In genomic region chr2:125660537-125661130, GRCm38 (mm10) we compare ENCODE assay signal across 8 mouse cellular contexts. TPM values are rescaled to one million over a fixed set of nuclear protein-coding genes. Genes with fewer than 3 reads are reported as not detected.
DNase-seq lines count a peak whose midpoint lies in the region; ATAC-seq and TF ChIP-seq lines count a peak whose summit lies in the region.

No protein-coding gene starts in this region.

- WGBS in hindbrain, embryonic 15.5 days, result 45% methylated on average over 20 of the region's 20 CpGs
- 46% methylated on average over 20 of the region's 20 CpGs for WGBS in midbrain, embryonic 13.5 days

- DNase-seq in adrenal gland, postnatal 10 days, result peak; percentile 47
- DNase-seq in adrenal gland, postnatal 4 days (ENCODE audit: low spot score in 2 of 2), result no peak
- DNase-seq in retina, embryonic 14.5 days (ENCODE audit: low spot score), result peak; percentile 17
- no peak for DNase-seq in retina, postnatal 1 day
- DNase-seq in right cerebral cortex, postnatal 36 days (ENCODE audit: low spot score in 2 of 2), result no peak
- no peak for DNase-seq in left cerebral cortex, adult 2 months (ENCODE audit: extremely low spot score in 1 of 2, low spot score in 2 of 2)

- no peaks in the 10 kb centered on the region for H3K9me3 ChIP-seq in hindbrain, embryonic 15.5 days
- no peaks in the 10 kb centered on the region for H3K9me3 ChIP-seq in midbrain, embryonic 13.5 days

- no peak for TF ChIP-seq CTCF in left cerebral cortex, adult 2 months (IDR thresholded peaks at IDR 0.05)

- no peaks in the 10 kb centered on the region for H3K27me3 ChIP-seq in hindbrain, embryonic 15.5 days
- peaks cover 3% of the 10 kb centered on the region; the same call in 1 of the 2 replicates for H3K27me3 ChIP-seq in midbrain, embryonic 13.5 days

- H3K4me1 ChIP-seq in hindbrain, embryonic 15.5 days (replicated peaks), result peaks cover 10% of the 10 kb centered on the region
- peaks cover 7% of the 10 kb centered on the region for H3K4me1 ChIP-seq in midbrain, embryonic 13.5 days (replicated peaks)

- H3K9ac ChIP-seq in hindbrain, embryonic 15.5 days, result peak overlapping the region; percentile 8; the same call in 1 of the 2 replicates
- H3K9ac ChIP-seq in midbrain, embryonic 13.5 days (replicated peaks), result peak overlapping the region; percentile 25; the same call in 1 of the 2 replicates

- H3K36me3 ChIP-seq in hindbrain, embryonic 15.5 days, result no peaks in the 10 kb centered on the region
- no peaks in the 10 kb centered on the region for H3K36me3 ChIP-seq in midbrain, embryonic 13.5 days

- 0 out of 2 replicates have a peak overlapping the region, but pooled peaks have one; percentile 35 for H3K27ac ChIP-seq in hindbrain, embryonic 15.5 days (replicated peaks)
- H3K27ac ChIP-seq in midbrain, embryonic 13.5 days, result no peak overlapping the region
- no peak overlapping the region for H3K27ac ChIP-seq in left cerebral cortex, adult 2 months

- H3K4me2 ChIP-seq in hindbrain, embryonic 15.5 days, result peak overlapping the region; percentile 51
- H3K4me2 ChIP-seq in midbrain, embryonic 13.5 days (replicated peaks), result peak overlapping the region; percentile 46

- intact Hi-C loops in left cerebral cortex, adult 2 months (cut with DNase I), result loop anchor here (1.0 to 5.0 kb wide), 3 partner anchors 71 to 860 kb away; no protein-coding TSS in a partner anchor

- ATAC-seq in hindbrain, embryonic 15.5 days (ENCODE audit: low FRiP score, low read depth), result peak; percentile 49
- ATAC-seq in midbrain, embryonic 13.5 days, result peak; percentile 69

- peak overlapping the region; percentile 21 for H3K4me3 ChIP-seq in hindbrain, embryonic 15.5 days
- peak overlapping the region; percentile 1 for H3K4me3 ChIP-seq in midbrain, embryonic 13.5 days (replicated peaks)
- no peak overlapping the region for H3K4me3 ChIP-seq in left cerebral cortex, adult 2 months

RNA-seq across cellular contexts. Expression of gene Eid1, which starts 12.3 kb away (rescaled TPM):
- 100 to 1,000 TPM; 111 to 122 TPM for total RNA-seq in adrenal gland, postnatal 10 days (2021)
- 100 to 1,000 TPM; 207 to 216 TPM for total RNA-seq in adrenal gland, postnatal 4 days (2021)
- 371 and 409 TPM in 2 replicates for polyA plus RNA-seq in hindbrain, embryonic 15.5 days (2015; fragmentation: Nextera tagmentation; extraction: Ambion mirVana)
- polyA plus RNA-seq in midbrain, embryonic 13.5 days (2015; fragmentation: Nextera tagmentation; extraction: Ambion mirVana), result 359 and 367 TPM in 2 replicates
- 100 to 1,000 TPM; 209 to 229 TPM for total RNA-seq in left cerebral cortex, adult 2 months (2021)

RNA-seq across cellular contexts. Expression of gene Cep152, which starts 35.7 kb away (rescaled TPM):
- 1 to 10 TPM; 4.1 to 5.1 TPM for total RNA-seq in adrenal gland, postnatal 10 days (2021)
- total RNA-seq in adrenal gland, postnatal 4 days (2021), result 1 to 10 TPM; 6.9 to 7.6 TPM
- 3.1 TPM in 2 replicates for polyA plus RNA-seq in hindbrain, embryonic 15.5 days (2015; fragmentation: Nextera tagmentation; extraction: Ambion mirVana)
- polyA plus RNA-seq in midbrain, embryonic 13.5 days (2015; fragmentation: Nextera tagmentation; extraction: Ambion mirVana), result 4.0 and 4.3 TPM in 2 replicates
- 1 to 10 TPM; 2.6 TPM for total RNA-seq in left cerebral cortex, adult 2 months (2021)

Comparison
In these comparisons a context has a peak if more than half of its experiments do, and no peak if none do; other contexts are left out.
1. DNase-seq: peak in adrenal gland, postnatal 10 days (single experiment) and retina, embryonic 14.5 days (single experiment); none in adrenal gland, postnatal 4 days (0 of 2), retina, postnatal 1 day (single experiment), right cerebral cortex, postnatal 36 days (0 of 2) and left cerebral cortex, adult 2 months (0 of 2).